Mouse (Mus musculus) midbrain, embryonic 14.5 days (tissue): ENCODE results near the gene Apopt1. TPM values are rescaled to one million over a fixed set of nuclear protein-coding genes. Genes with fewer than 3 reads are reported as not detected.
"Not testable (repeated sequence)": the region's sequence is repeated elsewhere in the genome, so short reads cannot be mapped to it uniquely, and the experiment has no call there.

Experiments
- ATAC-seq: fragments of 200-750 bp; cut with Nextera tagmentation; 2 replicates; pipeline ENCODE4 v1.8.0; 2017; ENCODE audit warnings: moderate number of reproducible peaks, moderate library complexity; ENCODE audit not compliant: low FRiP score, low TSS enrichment
- DNase-seq: peaks from one replicate; pipeline ENCODE4 v3.0.0-alpha.2; 2015
- H3K27ac ChIP-seq: fragments of 300-500 bp; sonication (generic); replicated peaks from 2 replicates; pipeline ENCODE4 v1.5.1; 2014; ENCODE audit warnings: mild to moderate bottlenecking, low read depth, low read length, moderate library complexity
- H3K27me3 ChIP-seq: fragments of 300-500 bp; sonication (generic); 2 replicates; pipeline ENCODE4 v1.6.1; 2014; ENCODE audit warnings: low read length, control low read depth, mixed read lengths; ENCODE audit not compliant: control insufficient read depth, insufficient read depth
- H3K36me3 ChIP-seq: fragments of 300-500 bp; sonication (generic); 2 replicates; pipeline ENCODE4 v1.6.1; 2014; ENCODE audit warnings: low read length, control low read depth; ENCODE audit not compliant: control insufficient read depth, insufficient read depth
- H3K4me1 ChIP-seq: fragments of 300-500 bp; sonication (generic); 2 replicates; pipeline ENCODE4 v1.6.1; 2014; ENCODE audit warnings: mild to moderate bottlenecking, antibody characterized with exemption, low read length, control low read depth; ENCODE audit not compliant: control insufficient read depth, insufficient read depth
- H3K4me2 ChIP-seq: fragments of 300-500 bp; sonication (generic); 2 replicates; pipeline ENCODE4 v1.6.1; 2014; ENCODE audit warnings: mild to moderate bottlenecking, low read length, moderate library complexity
- H3K4me3 ChIP-seq: fragments of 300-500 bp; sonication (generic); replicated peaks from 2 replicates; pipeline ENCODE4 v1.5.1; 2014; ENCODE audit warnings: low read depth, low read length
- H3K9ac ChIP-seq: fragments of 300-500 bp; sonication (generic); replicated peaks from 2 replicates; pipeline ENCODE4 v1.6.1; 2014; ENCODE audit warnings: mild to moderate bottlenecking, low read length, moderate library complexity
- H3K9me3 ChIP-seq: fragments of 300-500 bp; sonication (generic); 2 replicates; pipeline ENCODE4 v1.6.1; 2016; ENCODE audit warnings: low read length, control low read depth, mixed read lengths; ENCODE audit not compliant: control insufficient read depth
- WGBS: fragments of 180-500 bp; shearing (Covaris S2); extraction: QIAGEN DNeasy Blood & Tissue Kit; methylation state at CpG from one replicate; pipeline ENCODE4 v1.1.7; 2014; 5-methylcytosine and 5-hydroxymethylcytosine counted together
- polyA plus RNA-seq: library from polyadenylated mRNA; unstranded; fragments of >200 nt; fragmentation: Nextera tagmentation; extraction: Ambion mirVana; gene quantifications from 2 replicates; pipeline ENCODE4 v1.2.1, GENCODE M21; 2014

Gene Apopt1
- polyA plus RNA-seq, 1 experiment from 2014 or later, result 57.6 TPM

- H3K9me3 ChIP-seq, result no peaks in the 10 kb centered on the region
- H3K4me1 ChIP-seq, result no peaks in the 10 kb centered on the region
- WGBS, result 82% methylated on average over 15 of the region's 15 CpGs
- no peak for ATAC-seq
- no peaks in the 10 kb centered on the region for H3K27me3 ChIP-seq
- peaks cover 25% of the 10 kb centered on the region for H3K36me3 ChIP-seq
- no peak for DNase-seq
- H3K27ac ChIP-seq, result 0 out of 2 replicates have a peak overlapping the region, but pooled peaks have one; percentile 32
- H3K9ac ChIP-seq, result no peak overlapping the region
- no peak overlapping the region for H3K4me3 ChIP-seq
- H3K4me2 ChIP-seq, result no peak overlapping the region
Observed at GRCm38 (mm10) chr12:111705186-111705973, 7.7 kb upstream of the Apopt1 start.

- peaks cover 10% of the 10 kb centered on the region for H3K4me1 ChIP-seq
- H3K27me3 ChIP-seq, result no peaks in the 10 kb centered on the region
- H3K36me3 ChIP-seq, result peaks cover 33% of the 10 kb centered on the region
- no peak for ATAC-seq
- no peak for DNase-seq
- WGBS, result 84% methylated on average over 4 of the region's 4 CpGs
- H3K4me3 ChIP-seq, result no peak overlapping the region
- no peaks in the 10 kb centered on the region for H3K9me3 ChIP-seq
- no peak overlapping the region for H3K4me2 ChIP-seq
- no peak overlapping the region for H3K27ac ChIP-seq
- no peak overlapping the region for H3K9ac ChIP-seq
Observed at GRCm38 (mm10) chr12:111708181-111708580, 4.9 kb upstream of the Apopt1 start.

GRCm38 (mm10) chr12:111710091-111710490, 3.0 kb upstream of the Apopt1 start:
- WGBS, result 94% methylated on average over 10 of the region's 10 CpGs
- Histone ChIP-seq H3K27me3 (no peaks in the 10 kb centered on the region), H3K4me2 (no peak overlapping the region), H3K9me3 (no peaks in the 10 kb centered on the region), H3K27ac (no peak overlapping the region), H3K9ac (no peak overlapping the region), H3K36me3 (peaks cover 33% of the 10 kb centered on the region), H3K4me3 (no peak overlapping the region), H3K4me1 (peaks cover 15% of the 10 kb centered on the region)
- DNase-seq, result no peak
- no peak for ATAC-seq

- DNase-seq (no peak), ATAC-seq (peak; percentile 41; the same call in 1 of the 2 replicates)
- H3K9me3 ChIP-seq, result no peaks in the 10 kb centered on the region
- no peaks in the 10 kb centered on the region for H3K27me3 ChIP-seq
- H3K27ac ChIP-seq, result peak overlapping the region; percentile 83
- peaks cover 28% of the 10 kb centered on the region for H3K36me3 ChIP-seq
- peaks cover 15% of the 10 kb centered on the region for H3K4me1 ChIP-seq
- H3K4me3 ChIP-seq, result peak overlapping the region; percentile 98
- peak overlapping the region; percentile 93 for H3K9ac ChIP-seq
- peak overlapping the region; percentile 87 for H3K4me2 ChIP-seq
- under 1% methylated on average over 33 of the region's 33 CpGs for WGBS
Observed at GRCm38 (mm10) chr12:111712476-111712875, 585 bp upstream of the Apopt1 start.

- ATAC-seq, H3K9me3 ChIP-seq, DNase-seq, H3K27me3 ChIP-seq, H3K27ac ChIP-seq: not testable (repeated sequence)
- H3K4me3 ChIP-seq, result peak overlapping the region; percentile 98
- peaks cover 23% of the 10 kb centered on the region for H3K36me3 ChIP-seq
- peak overlapping the region; percentile 87 for H3K4me2 ChIP-seq
- WGBS, result 78% methylated on average over 6 of the region's 6 CpGs
- peaks cover 15% of the 10 kb centered on the region for H3K4me1 ChIP-seq
- peak overlapping the region; percentile 93; the same call in 1 of the 2 replicates for H3K9ac ChIP-seq
Observed at GRCm38 (mm10) chr12:111713880-111714279, 819 bp downstream of the Apopt1 start.

- Histone ChIP-seq H3K4me1 (peaks cover 13% of the 10 kb centered on the region), H3K9me3 (no peaks in the 10 kb centered on the region), H3K4me3 (no peak overlapping the region), H3K36me3 (no peaks in the 10 kb centered on the region), H3K27me3 (no peaks in the 10 kb centered on the region), H3K9ac (no peak overlapping the region), H3K4me2 (no peak overlapping the region), H3K27ac (no peak overlapping the region)
- no peak for DNase-seq
- no peak for ATAC-seq
- 97% methylated on average over 7 of the region's 7 CpGs for WGBS
Observed at GRCm38 (mm10) chr12:111716505-111716904, 3.4 kb downstream of the Apopt1 start.

- Histone ChIP-seq H3K4me1 (peaks cover 5% of the 10 kb centered on the region; the same call in 1 of the 2 replicates), H3K9ac (no peak overlapping the region), H3K4me3 (no peak overlapping the region), H3K36me3 (0 out of 2 replicates have a peak, but pooled peaks cover 3% of the 10 kb centered on the region), H3K27ac (peak overlapping the region; percentile 52), H3K4me2 (no peak overlapping the region), H3K9me3 (no peaks in the 10 kb centered on the region), H3K27me3 (no peaks in the 10 kb centered on the region)
- no peak for ATAC-seq
- no peak for DNase-seq
- WGBS, result 32% methylated on average over 8 of the region's 8 CpGs
Observed at GRCm38 (mm10) chr12:111718656-111719055, 5.6 kb downstream of the Apopt1 start.

- H3K4me2 ChIP-seq, result no peak overlapping the region
- H3K4me1 ChIP-seq, result no peaks in the 10 kb centered on the region
- no peaks in the 10 kb centered on the region for H3K27me3 ChIP-seq
- no peaks in the 10 kb centered on the region for H3K9me3 ChIP-seq
- no peak overlapping the region for H3K27ac ChIP-seq
- ATAC-seq, result no peak
- WGBS, result 73% methylated on average over 4 of the region's 4 CpGs
- H3K4me3 ChIP-seq, result no peak overlapping the region
- H3K36me3 ChIP-seq, result peaks cover 13% of the 10 kb centered on the region
- H3K9ac ChIP-seq, result no peak overlapping the region
- DNase-seq, result no peak
Observed at GRCm38 (mm10) chr12:111720222-111720621, 7.2 kb downstream of the Apopt1 start.

GRCm38 (mm10) chr12:111722654-111723053, 9.6 kb downstream of the Apopt1 start:
- ATAC-seq (no peak), DNase-seq (peak; percentile 52)
- Histone ChIP-seq H3K27ac (no peak overlapping the region), H3K4me3 (no peak overlapping the region), H3K27me3 (no peaks in the 10 kb centered on the region), H3K4me1 (no peaks in the 10 kb centered on the region), H3K9ac (no peak overlapping the region), H3K9me3 (no peaks in the 10 kb centered on the region), H3K36me3 (peaks cover 25% of the 10 kb centered on the region), H3K4me2 (no peak overlapping the region)
- WGBS, result 75% methylated on average over 9 of the region's 9 CpGs
